Mouse (Mus musculus): Measurements from ENCODE around the gene Trim3. TPM values are rescaled to one million over a fixed set of nuclear protein-coding genes. Genes with fewer than 3 reads are reported as not detected.

The Trim3 gene
- polyA plus RNA-seq, 1 experiment from 2014 or later: 36.9 TPM

- Histone ChIP-seq H3K9ac (ENCODE audit: low read length) (no peak overlapping the region), H3K4me2 (ENCODE audit: low read depth) (no peak overlapping the region), H3K27me3 (ENCODE audit: control insufficient read depth, insufficient read depth, low read length) (no peaks in the 10 kb centered on the region), H3K36me3 (ENCODE audit: control insufficient read depth, insufficient read depth, low read length) (peaks cover 12% of the 10 kb centered on the region), H3K27ac (ENCODE audit: low read depth, low read length) (no peak overlapping the region), H3K9me3 (ENCODE audit: control insufficient read depth, low read length) (no peaks in the 10 kb centered on the region), H3K4me1 (ENCODE audit: control insufficient read depth, insufficient read depth, low read length) (no peaks in the 10 kb centered on the region), H3K4me3 (ENCODE audit: low read depth, low read length) (no peak overlapping the region)
- ATAC-seq (ENCODE audit: insufficient read depth, low FRiP score, low TSS enrichment) (no peak), DNase-seq (ENCODE audit: low spot score) (no peak)
- 95% methylated on average over 22 of the region's 22 CpGs for WGBS
These were observed 15.6 kb downstream of the Trim3 start for GRCm38 (mm10) chr7:105617810-105618209.

GRCm38 (mm10) chr7:105616561-105616960, 16.8 kb downstream of the Trim3 start:
- 89% methylated on average over 6 of the region's 6 CpGs for WGBS
- no peak for ATAC-seq (ENCODE audit: insufficient read depth, low FRiP score, low TSS enrichment)
- H3K36me3 ChIP-seq (ENCODE audit: control insufficient read depth, insufficient read depth, low read length): peaks cover 14% of the 10 kb centered on the region

GRCm38 (mm10) chr7:105615720-105616119, 17.7 kb downstream of the Trim3 start:
- no peak overlapping the region for H3K4me3 ChIP-seq (ENCODE audit: low read depth, low read length)
- H3K36me3 ChIP-seq (ENCODE audit: control insufficient read depth, insufficient read depth, low read length): peaks cover 21% of the 10 kb centered on the region

More at GRCm38 (mm10) chr7:105616561-105616960, 16.8 kb downstream of the Trim3 start:
- H3K4me1 ChIP-seq (ENCODE audit: control insufficient read depth, insufficient read depth, low read length): no peaks in the 10 kb centered on the region
- H3K27ac ChIP-seq (ENCODE audit: low read depth, low read length): no peak overlapping the region
- H3K27me3 ChIP-seq (ENCODE audit: control insufficient read depth, insufficient read depth, low read length): no peaks in the 10 kb centered on the region
- no peak overlapping the region for H3K9ac ChIP-seq (ENCODE audit: low read length)
- no peaks in the 10 kb centered on the region for H3K9me3 ChIP-seq (ENCODE audit: control insufficient read depth, low read length)
- no peak for DNase-seq (ENCODE audit: low spot score)
- H3K4me3 ChIP-seq (ENCODE audit: low read depth, low read length): no peak overlapping the region
- H3K4me2 ChIP-seq (ENCODE audit: low read depth): no peak overlapping the region

GRCm38 (mm10) chr7:105614400-105614799, 19.0 kb downstream of the Trim3 start:
- ATAC-seq (ENCODE audit: insufficient read depth, low FRiP score, low TSS enrichment) (no peak), DNase-seq (ENCODE audit: low spot score) (no peak)
- 82% methylated on average over 1 of the region's 1 CpGs for WGBS
- no peaks in the 10 kb centered on the region for H3K27me3 ChIP-seq (ENCODE audit: control insufficient read depth, insufficient read depth, low read length)
- no peak overlapping the region for H3K9ac ChIP-seq (ENCODE audit: low read length)
- no peak overlapping the region for H3K4me2 ChIP-seq (ENCODE audit: low read depth)
- peaks cover 22% of the 10 kb centered on the region for H3K36me3 ChIP-seq (ENCODE audit: control insufficient read depth, insufficient read depth, low read length)
- H3K4me1 ChIP-seq (ENCODE audit: control insufficient read depth, insufficient read depth, low read length): no peaks in the 10 kb centered on the region
- no peak overlapping the region for H3K27ac ChIP-seq (ENCODE audit: low read depth, low read length)
- no peaks in the 10 kb centered on the region for H3K9me3 ChIP-seq (ENCODE audit: control insufficient read depth, low read length)
- H3K4me3 ChIP-seq (ENCODE audit: low read depth, low read length): no peak overlapping the region

More at GRCm38 (mm10) chr7:105615720-105616119, 17.7 kb downstream of the Trim3 start:
- Histone ChIP-seq H3K4me1 (ENCODE audit: control insufficient read depth, insufficient read depth, low read length) (no peaks in the 10 kb centered on the region), H3K4me2 (ENCODE audit: low read depth) (no peak overlapping the region), H3K27ac (ENCODE audit: low read depth, low read length) (no peak overlapping the region), H3K27me3 (ENCODE audit: control insufficient read depth, insufficient read depth, low read length) (no peaks in the 10 kb centered on the region), H3K9ac (ENCODE audit: low read length) (no peak overlapping the region), H3K9me3 (ENCODE audit: control insufficient read depth, low read length) (no peaks in the 10 kb centered on the region)
- ATAC-seq (ENCODE audit: insufficient read depth, low FRiP score, low TSS enrichment) (no peak), DNase-seq (ENCODE audit: low spot score) (no peak)
- WGBS: 78% methylated on average over 1 of the region's 1 CpGs

GRCm38 (mm10) chr7:105611767-105612166, 21.6 kb downstream of the Trim3 start:
- H3K27ac ChIP-seq (ENCODE audit: low read depth, low read length): no peak overlapping the region
- 96% methylated on average over 1 of the region's 1 CpGs for WGBS
- no peak overlapping the region for H3K4me2 ChIP-seq (ENCODE audit: low read depth)
- no peaks in the 10 kb centered on the region for H3K4me1 ChIP-seq (ENCODE audit: control insufficient read depth, insufficient read depth, low read length)
- H3K9me3 ChIP-seq (ENCODE audit: control insufficient read depth, low read length): no peaks in the 10 kb centered on the region
- no peak for ATAC-seq (ENCODE audit: insufficient read depth, low FRiP score, low TSS enrichment)
- no peak for DNase-seq (ENCODE audit: low spot score)
- no peak overlapping the region for H3K4me3 ChIP-seq (ENCODE audit: low read depth, low read length)
- H3K9ac ChIP-seq (ENCODE audit: low read length): no peak overlapping the region
- peaks cover 14% of the 10 kb centered on the region for H3K36me3 ChIP-seq (ENCODE audit: control insufficient read depth, insufficient read depth, low read length)
- H3K27me3 ChIP-seq (ENCODE audit: control insufficient read depth, insufficient read depth, low read length): no peaks in the 10 kb centered on the region

GRCm38 (mm10) chr7:105608467-105608866, 24.9 kb downstream of the Trim3 start:
- H3K4me3 ChIP-seq (ENCODE audit: low read depth, low read length): no peak overlapping the region
- no peak for DNase-seq (ENCODE audit: low spot score)
- WGBS: 84% methylated on average over 3 of the region's 3 CpGs
- ATAC-seq (ENCODE audit: insufficient read depth, low FRiP score, low TSS enrichment): no peak
- no peak overlapping the region for H3K4me2 ChIP-seq (ENCODE audit: low read depth)
- peaks cover 12% of the 10 kb centered on the region for H3K36me3 ChIP-seq (ENCODE audit: control insufficient read depth, insufficient read depth, low read length)
- no peak overlapping the region for H3K9ac ChIP-seq (ENCODE audit: low read length)
- H3K27ac ChIP-seq (ENCODE audit: low read depth, low read length): no peak overlapping the region
- no peaks in the 10 kb centered on the region for H3K4me1 ChIP-seq (ENCODE audit: control insufficient read depth, insufficient read depth, low read length)
- H3K27me3 ChIP-seq (ENCODE audit: control insufficient read depth, insufficient read depth, low read length): no peaks in the 10 kb centered on the region
- no peaks in the 10 kb centered on the region for H3K9me3 ChIP-seq (ENCODE audit: control insufficient read depth, low read length)

- no peak overlapping the region for H3K4me3 ChIP-seq (ENCODE audit: low read depth, low read length)
- H3K36me3 ChIP-seq (ENCODE audit: control insufficient read depth, insufficient read depth, low read length): no peaks in the 10 kb centered on the region
- 44% methylated on average over 9 of the region's 9 CpGs for WGBS
- H3K27me3 ChIP-seq (ENCODE audit: control insufficient read depth, insufficient read depth, low read length): no peaks in the 10 kb centered on the region
- 0 out of 2 replicates have a peak, but pooled peaks have one; percentile 68 for ATAC-seq (ENCODE audit: insufficient read depth, low FRiP score, low TSS enrichment)
- no peak overlapping the region for H3K27ac ChIP-seq (ENCODE audit: low read depth, low read length)
- peak; percentile 60 for DNase-seq (ENCODE audit: low spot score)
- H3K4me1 ChIP-seq (ENCODE audit: control insufficient read depth, insufficient read depth, low read length): no peaks in the 10 kb centered on the region
- no peak overlapping the region for H3K9ac ChIP-seq (ENCODE audit: low read length)
- no peak overlapping the region for H3K4me2 ChIP-seq (ENCODE audit: low read depth)
- no peaks in the 10 kb centered on the region for H3K9me3 ChIP-seq (ENCODE audit: control insufficient read depth, low read length)
These were observed 30.3 kb downstream of the Trim3 start for GRCm38 (mm10) chr7:105602860-105603623.

GRCm38 (mm10) chr7:105590097-105590496, 43.3 kb downstream of the Trim3 start:
- Histone ChIP-seq H3K4me3 (ENCODE audit: low read depth, low read length) (no peak overlapping the region), H3K36me3 (ENCODE audit: control insufficient read depth, insufficient read depth, low read length) (no peaks in the 10 kb centered on the region), H3K4me1 (ENCODE audit: control insufficient read depth, insufficient read depth, low read length) (no peaks in the 10 kb centered on the region), H3K27ac (ENCODE audit: low read depth, low read length) (no peak overlapping the region), H3K4me2 (ENCODE audit: low read depth) (no peak overlapping the region), H3K9ac (ENCODE audit: low read length) (no peak overlapping the region), H3K27me3 (ENCODE audit: control insufficient read depth, insufficient read depth, low read length) (no peaks in the 10 kb centered on the region), H3K9me3 (ENCODE audit: control insufficient read depth, low read length) (no peaks in the 10 kb centered on the region)
- WGBS: 41% methylated on average over 7 of the region's 7 CpGs
- no peak for ATAC-seq (ENCODE audit: insufficient read depth, low FRiP score, low TSS enrichment)
- no peak for DNase-seq (ENCODE audit: low spot score)

GRCm38 (mm10) chr7:105588325-105588912, 45.0 kb downstream of the Trim3 start:
- ATAC-seq (ENCODE audit: insufficient read depth, low FRiP score, low TSS enrichment) (no peak), DNase-seq (ENCODE audit: low spot score) (no peak)
- Histone ChIP-seq H3K36me3 (ENCODE audit: control insufficient read depth, insufficient read depth, low read length) (no peaks in the 10 kb centered on the region), H3K4me1 (ENCODE audit: control insufficient read depth, insufficient read depth, low read length) (no peaks in the 10 kb centered on the region), H3K4me2 (ENCODE audit: low read depth) (no peak overlapping the region), H3K27ac (ENCODE audit: low read depth, low read length) (no peak overlapping the region), H3K27me3 (ENCODE audit: control insufficient read depth, insufficient read depth, low read length) (no peaks in the 10 kb centered on the region), H3K9ac (ENCODE audit: low read length) (no peak overlapping the region), H3K9me3 (ENCODE audit: control insufficient read depth, low read length) (no peaks in the 10 kb centered on the region), H3K4me3 (ENCODE audit: low read depth, low read length) (no peak overlapping the region)
- WGBS: 81% methylated on average over 9 of the region's 9 CpGs

Data from neural tube, embryonic 11.5 days (tissue).